Mouse (Mus musculus): ENCODE data around the gene Cdc25b.

GRCm38 (mm10) chr2:131138760-131139159 is 48.0 kb upstream of the Cdc25b start:
- TF ChIP-seq CTCF (conservative IDR thresholded peaks at IDR 0.05; ENCODE audit: low read length): no peak
- no peak for TF ChIP-seq POU5F1 (IDR thresholded peaks at IDR 0.05; ENCODE audit: borderline replicate concordance, low read length)
- TF ChIP-seq NANOG (IDR thresholded peaks at IDR 0.05; ENCODE audit: borderline replicate concordance, low read length): no peak
